Mouse (Mus musculus): ENCODE data around the gene Pcnx.

Pcnx gene

GRCm38 (mm10) chr12:81859351-81860307, at the start of gene Pcnx:
Pcnx (plus strand) TSS chr12:81860023.
- peak; percentile 90 for DNase-seq (ENCODE audit: low read depth, low spot score)

GRCm38 (mm10) chr12:81810417-81810816, 49.4 kb upstream of the Pcnx start:
- DNase-seq (ENCODE audit: low read depth, low spot score): no peak

- DNase-seq (ENCODE audit: low read depth, low spot score): no peak
These were observed 45.1 kb upstream of the Pcnx start for GRCm38 (mm10) chr12:81814742-81815141.

GRCm38 (mm10) chr12:81816330-81817125, 43.3 kb upstream of the Pcnx start:
- DNase-seq (ENCODE audit: low read depth, low spot score): peak; percentile 44

GRCm38 (mm10) chr12:81817126-81817505, 42.7 kb upstream of the Pcnx start:
- peak; percentile 28 for DNase-seq (ENCODE audit: low read depth, low spot score)

GRCm38 (mm10) chr12:81820700-81821099, 39.1 kb upstream of the Pcnx start:
- DNase-seq (ENCODE audit: low read depth, low spot score): no peak

GRCm38 (mm10) chr12:81822176-81822575, 37.6 kb upstream of the Pcnx start:
- no peak for DNase-seq (ENCODE audit: low read depth, low spot score)

GRCm38 (mm10) chr12:81822778-81823480, 36.9 kb upstream of the Pcnx start:
- no peak for DNase-seq (ENCODE audit: low read depth, low spot score)

GRCm38 (mm10) chr12:81828355-81828754, 31.5 kb upstream of the Pcnx start:
- no peak for DNase-seq (ENCODE audit: low read depth, low spot score)

GRCm38 (mm10) chr12:81832039-81832738, 27.6 kb upstream of the Pcnx start:
- DNase-seq (ENCODE audit: low read depth, low spot score): no peak

- DNase-seq (ENCODE audit: low read depth, low spot score): no peak
These were observed 26.7 kb upstream of the Pcnx start for GRCm38 (mm10) chr12:81833094-81833493.

GRCm38 (mm10) chr12:81836162-81836561, 23.7 kb upstream of the Pcnx start:
- DNase-seq (ENCODE audit: low read depth, low spot score): no peak

GRCm38 (mm10) chr12:81837463-81837862, 22.4 kb upstream of the Pcnx start:
- DNase-seq (ENCODE audit: low read depth, low spot score): no peak

GRCm38 (mm10) chr12:81839663-81840062, 20.2 kb upstream of the Pcnx start:
- no peak for DNase-seq (ENCODE audit: low read depth, low spot score)

- no peak for DNase-seq (ENCODE audit: low read depth, low spot score)
These were observed 18.8 kb upstream of the Pcnx start for GRCm38 (mm10) chr12:81841046-81841445.

GRCm38 (mm10) chr12:81843501-81843900, 16.3 kb upstream of the Pcnx start:
- no peak for DNase-seq (ENCODE audit: low read depth, low spot score)

GRCm38 (mm10) chr12:81844572-81844971, 15.3 kb upstream of the Pcnx start:
- DNase-seq (ENCODE audit: low read depth, low spot score): no peak

- no peak for DNase-seq (ENCODE audit: low read depth, low spot score)
These were observed 14.8 kb upstream of the Pcnx start for GRCm38 (mm10) chr12:81844981-81845380.

- DNase-seq (ENCODE audit: low read depth, low spot score): no peak
These were observed 10.2 kb upstream of the Pcnx start for GRCm38 (mm10) chr12:81849629-81850028.

GRCm38 (mm10) chr12:81852551-81852950, 7.3 kb upstream of the Pcnx start:
- no peak for DNase-seq (ENCODE audit: low read depth, low spot score)

- no peak for DNase-seq (ENCODE audit: low read depth, low spot score)
These were observed 6.8 kb upstream of the Pcnx start for GRCm38 (mm10) chr12:81852977-81853376.

Data from mesoderm, embryonic 11.5 days (tissue).